Mouse (Mus musculus) cerebellum, adult 9-11 months (tissue): Measurements from ENCODE around the gene Slc39a2.
"Not testable (repeated sequence)": the region's sequence is repeated elsewhere in the genome, so short reads cannot be mapped to it uniquely, and the experiment has no call there.

Experiments used
- DNase-seq: peaks from one replicate; pipeline ENCODE4 v3.0.0; 2022

Slc39a2 gene

DNA sequence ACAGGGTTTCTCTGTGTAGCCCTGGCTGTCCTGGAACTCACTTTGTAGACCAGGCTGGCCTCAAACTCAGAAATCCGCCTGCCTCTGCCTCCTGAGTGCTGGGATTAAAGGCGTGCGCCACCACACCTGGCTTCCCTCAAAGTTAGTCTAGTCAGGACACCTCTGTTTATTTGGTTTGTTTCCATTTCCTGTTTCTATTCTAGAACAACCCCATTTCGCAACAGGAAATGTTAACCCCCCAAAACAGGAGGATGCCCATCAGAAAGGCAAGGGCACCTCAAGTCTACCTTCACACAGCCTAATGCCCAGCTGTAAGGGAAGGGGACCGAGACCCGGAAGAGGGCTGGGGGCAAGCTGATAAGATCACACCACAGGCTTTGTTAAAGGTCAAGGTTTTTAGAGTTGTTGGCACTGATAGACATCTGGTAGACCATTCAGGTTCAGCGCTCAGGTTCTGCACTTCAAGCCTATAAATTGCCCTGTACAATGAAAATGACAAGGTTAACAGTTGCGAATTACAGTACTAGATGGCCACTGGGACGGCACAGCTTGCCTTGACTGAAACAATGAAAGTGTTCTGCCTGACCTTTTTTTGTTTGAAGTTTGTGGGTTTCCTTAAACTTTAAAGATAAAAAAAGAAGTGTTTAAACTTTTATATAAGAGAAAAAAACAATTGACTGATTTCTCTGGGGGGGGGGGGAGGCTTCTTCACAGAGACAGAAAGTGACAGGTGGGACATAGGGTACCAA lies at the start of gene Slc39a2:
TSS of gene Slc39a2 (plus strand) at position 699 of the 749 bp plus-strand sequence.
- no peak for DNase-seq

- no peak for DNase-seq
These were observed 48.8 kb upstream of the Slc39a2 start for GRCm38 (mm10) chr14:51843882-51844281.

GRCm38 (mm10) chr14:51846566-51846965 lies 46.1 kb upstream of the Slc39a2 start:
- DNase-seq: no peak

DNA sequence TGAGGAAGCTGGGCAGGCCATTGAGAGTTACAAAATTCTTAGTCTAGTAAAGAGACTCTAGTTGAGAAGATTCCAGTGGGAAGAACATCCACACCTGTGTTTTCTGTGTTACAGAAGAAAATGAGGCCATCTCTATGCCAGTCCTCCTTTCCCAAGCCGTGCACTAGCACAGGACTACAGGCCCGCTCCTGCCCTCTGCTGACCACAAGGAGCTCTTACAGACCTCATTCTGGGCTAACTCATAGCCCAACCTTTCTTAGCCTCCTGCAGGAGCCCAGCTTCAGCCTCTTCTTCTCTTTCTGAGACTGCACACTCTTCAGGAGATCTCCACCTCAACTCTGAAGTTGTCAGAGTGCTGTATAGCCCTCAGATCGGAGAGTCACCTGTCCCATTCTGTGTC lies 41.7 kb upstream of the Slc39a2 start:
- not testable (repeated sequence) for DNase-seq

DNA sequence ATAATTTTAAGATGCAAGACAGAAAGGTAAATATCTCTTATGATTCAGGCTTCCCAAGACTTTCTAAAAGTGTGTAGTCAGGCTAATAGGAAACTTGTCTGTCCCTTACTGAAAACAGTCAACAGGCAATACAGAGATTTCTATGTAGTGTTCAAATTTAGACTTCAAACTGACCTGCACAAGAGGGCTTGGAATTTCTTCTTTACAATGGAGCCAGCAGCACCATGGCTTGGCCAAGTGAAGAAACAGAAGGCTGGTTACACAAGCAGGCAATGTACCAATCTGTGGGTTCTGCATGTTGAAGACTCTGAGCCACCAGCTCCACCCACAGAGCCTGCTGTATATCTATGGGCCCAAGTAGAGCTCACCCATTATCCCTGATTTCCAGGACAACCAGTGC lies 39.3 kb upstream of the Slc39a2 start, which contains the start of gene Ear6:
TSS of gene Ear6 (plus strand) at position 301 of the 400 bp plus-strand sequence.
- DNase-seq: no peak

- not testable (repeated sequence) for DNase-seq
These were observed 37.4 kb upstream of the Slc39a2 start for GRCm38 (mm10) chr14:51855280-51855679.

GRCm38 (mm10) chr14:51863603-51864002 lies 29.1 kb upstream of the Slc39a2 start:
- not testable (repeated sequence) for DNase-seq

GRCm38 (mm10) chr14:51870756-51871155 lies 21.9 kb upstream of the Slc39a2 start:
- DNase-seq: no peak

- no peak for DNase-seq
These were observed 20.9 kb upstream of the Slc39a2 start for GRCm38 (mm10) chr14:51871741-51872140.

DNA sequence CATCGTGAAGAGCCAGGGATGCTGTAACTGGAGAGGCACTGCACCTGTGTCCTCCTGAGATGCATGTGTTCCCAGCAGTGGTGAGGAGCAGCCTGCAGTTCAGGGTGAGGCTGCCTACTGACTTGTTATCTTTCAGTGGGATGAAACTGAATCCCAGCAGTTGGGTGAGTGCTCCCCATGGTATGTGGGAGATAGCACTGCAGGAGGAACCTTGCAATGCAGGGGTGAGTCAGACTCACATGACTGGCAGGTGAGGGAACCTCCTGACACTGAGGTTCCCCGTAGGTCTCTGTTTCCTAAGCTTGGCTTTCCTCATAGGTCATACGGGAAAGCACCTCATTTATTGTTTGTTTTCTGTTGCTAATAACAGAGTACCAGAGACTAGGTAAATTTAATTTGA lies 15.2 kb upstream of the Slc39a2 start:
- DNase-seq: no peak

GRCm38 (mm10) chr14:51883527-51884030 lies 9.1 kb upstream of the Slc39a2 start:
- peak; percentile 74 for DNase-seq

DNA sequence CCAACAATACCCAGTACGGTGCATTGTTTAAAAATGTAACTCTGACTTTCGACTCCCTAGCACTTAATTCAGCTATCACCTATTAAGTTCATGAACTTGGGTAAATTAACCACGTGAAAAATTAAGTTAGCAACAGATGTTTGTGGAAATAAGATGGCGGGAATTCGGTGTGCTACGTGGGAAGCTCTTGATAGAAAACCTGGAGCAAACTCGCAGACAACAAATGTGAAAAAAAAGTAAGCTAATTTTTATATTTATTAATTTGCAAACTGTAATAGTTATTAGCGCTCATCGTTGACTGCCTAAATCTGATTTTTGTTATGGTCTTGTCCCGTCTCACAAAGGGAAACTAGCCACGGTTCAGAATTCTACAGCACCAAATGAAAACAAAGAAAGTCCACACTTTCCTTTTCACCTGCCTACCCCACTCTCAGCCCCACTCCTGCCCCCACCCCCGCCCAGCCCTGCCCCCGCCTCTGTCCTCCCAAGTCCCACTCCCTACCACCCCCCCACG lies 8.6 kb upstream of the Slc39a2 start:
- no peak for DNase-seq

DNA sequence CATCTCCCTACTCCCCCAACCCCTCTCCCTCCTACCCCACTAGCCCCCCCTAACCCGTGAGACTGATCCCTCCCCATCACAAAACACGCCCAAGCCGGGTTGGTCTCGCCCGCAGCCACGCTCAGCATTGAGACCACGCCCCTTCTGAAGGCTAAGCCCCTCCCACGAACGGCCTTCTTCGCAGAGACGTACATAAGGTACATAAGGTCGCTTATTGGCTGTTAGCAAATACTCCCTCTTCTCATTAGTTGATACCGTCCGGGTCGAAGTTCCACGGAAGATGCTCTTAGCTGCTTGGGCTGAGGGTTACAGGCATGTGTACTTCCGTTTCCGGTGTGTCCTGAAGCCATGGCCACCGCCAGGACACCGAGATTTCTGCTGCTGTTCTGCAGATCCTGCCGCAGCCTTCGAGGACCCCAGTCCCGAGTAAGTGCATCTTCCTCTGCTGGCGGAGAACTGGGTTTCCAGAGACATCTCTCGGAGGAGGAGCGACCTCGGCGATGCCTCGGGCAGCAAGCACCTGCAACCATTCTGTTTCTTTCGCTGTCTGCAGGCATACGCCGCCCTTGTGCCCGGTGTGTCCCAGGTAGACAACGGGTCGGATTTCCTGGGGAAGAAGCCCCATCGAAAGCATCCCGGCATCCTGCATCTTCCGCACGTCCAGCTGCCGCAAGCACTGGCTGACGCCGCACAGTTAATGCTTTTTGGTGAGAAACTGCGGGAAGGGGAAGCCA lies 7.9 kb upstream of the Slc39a2 start, which contains the start of gene Mettl17:
TSS of gene Mettl17 (plus strand) at position 245 of the 734 bp plus-strand sequence.
- peak; percentile 95 for DNase-seq

GRCm38 (mm10) chr14:51886051-51886450 lies 6.6 kb upstream of the Slc39a2 start:
- DNase-seq: no peak

GRCm38 (mm10) chr14:51889833-51890232 lies 2.9 kb upstream of the Slc39a2 start:
- no peak for DNase-seq

DNA sequence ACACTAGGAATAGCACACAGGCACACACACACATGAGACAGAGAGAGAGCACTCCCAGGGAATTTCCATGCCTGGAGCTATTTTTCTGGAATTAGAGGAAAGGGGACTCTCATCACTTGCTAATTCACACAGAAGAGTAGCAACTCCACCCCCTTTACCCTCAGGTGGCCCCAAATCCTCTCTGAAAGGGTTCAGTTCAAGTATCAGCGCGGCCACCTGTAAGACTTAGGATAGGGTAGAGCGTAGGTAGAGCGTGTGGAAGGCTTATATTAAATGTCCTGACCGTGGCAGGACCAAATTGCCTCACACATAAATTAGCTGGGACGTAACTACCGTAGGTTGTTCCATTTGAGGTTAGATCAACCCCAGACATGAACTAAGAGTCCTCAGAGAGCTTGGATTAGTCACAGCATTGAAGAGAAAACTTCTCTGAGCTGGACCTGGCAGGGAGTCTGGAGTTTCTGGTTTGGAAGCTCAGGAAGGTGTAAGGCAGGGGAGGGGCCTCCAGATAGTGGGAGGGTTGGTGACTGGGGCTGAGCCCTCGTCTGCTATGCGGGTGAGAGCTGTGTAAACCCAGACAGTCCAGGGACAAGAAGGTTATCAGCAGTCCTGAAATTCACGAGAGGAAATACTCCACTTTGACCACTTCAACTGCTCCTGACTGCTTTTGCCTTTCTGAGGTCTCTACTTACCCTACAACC lies 555 bp downstream of the Slc39a2 start:
- no peak for DNase-seq

GRCm38 (mm10) chr14:51893809-51894208 lies 1.1 kb downstream of the Slc39a2 start:
- DNase-seq: no peak

- DNase-seq: no peak
These were observed 2.4 kb downstream of the Slc39a2 start for GRCm38 (mm10) chr14:51895071-51895470.

DNA sequence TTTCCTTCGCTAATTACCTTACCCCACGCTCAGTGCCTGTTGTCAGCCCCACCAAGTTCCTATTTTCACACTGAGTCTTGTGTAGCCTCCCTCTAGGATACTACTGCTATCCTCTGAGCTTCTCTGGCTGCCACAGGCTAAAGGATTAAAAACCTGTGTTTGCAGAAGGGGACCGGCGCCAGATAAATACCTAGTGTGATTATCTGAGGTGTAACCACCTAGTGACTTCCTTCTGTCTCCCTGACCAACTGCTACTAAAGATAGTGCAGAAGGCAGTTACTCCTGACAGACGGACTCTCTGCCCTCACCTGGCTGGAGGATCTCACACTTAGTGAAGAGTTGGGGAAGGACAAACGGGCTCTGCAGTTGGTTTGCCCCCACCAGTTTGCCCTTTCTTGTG lies 3.3 kb downstream of the Slc39a2 start:
- DNase-seq: peak; percentile 47

DNA sequence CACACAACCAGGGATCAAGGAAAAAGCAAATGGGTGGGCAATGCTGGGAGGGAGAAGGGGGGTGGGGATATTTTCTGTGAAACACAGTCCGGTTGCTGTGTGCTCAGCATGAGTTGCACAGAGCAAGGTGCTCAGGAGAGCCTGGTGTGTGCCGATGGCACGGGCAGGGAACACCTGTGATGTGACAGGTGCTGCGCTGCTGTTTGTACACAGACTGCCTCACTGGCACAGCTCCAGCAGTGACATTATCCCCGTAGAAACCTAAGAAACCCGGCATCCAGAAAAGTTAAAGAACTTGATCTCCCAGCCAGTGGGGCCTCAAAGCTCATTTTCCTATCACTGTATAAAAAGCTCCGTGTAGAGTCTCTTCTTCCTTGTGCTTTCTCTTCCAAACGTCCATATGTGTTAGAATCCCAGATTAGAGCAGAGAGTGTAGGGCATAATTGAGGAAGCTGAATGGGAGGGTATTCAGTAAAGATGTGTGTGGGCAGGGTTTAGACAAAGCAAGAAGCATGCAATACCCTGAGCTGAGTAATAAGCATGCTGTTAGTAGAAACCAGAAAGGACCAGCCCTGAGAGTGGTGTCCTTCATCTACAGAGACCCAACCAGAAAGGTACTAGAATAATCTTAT lies 4.0 kb downstream of the Slc39a2 start:
- DNase-seq: no peak

GRCm38 (mm10) chr14:51899351-51899750 lies 6.7 kb downstream of the Slc39a2 start:
- DNase-seq: no peak
